Mouse (Mus musculus): Measurements from ENCODE around the gene Fam155a. TPM values are rescaled to one million over a fixed set of nuclear protein-coding genes. Genes with fewer than 3 reads are reported as not detected.
A peak's percentile ranks its signal among the peaks of the same experiment; 100 is the strongest.

Gene Fam155a
- polyA plus RNA-seq, 1 experiment from 2014 or later = 2.8 TPM

GRCm38 (mm10) chr8:9264378-9264777, 506.6 kb downstream of the Fam155a start:
- H3K9me3 ChIP-seq = no peaks in the 10 kb centered on the region
- peaks cover 7% of the 10 kb centered on the region for H3K4me1 ChIP-seq (replicated peaks)
- H3K27me3 ChIP-seq (ENCODE audit: insufficient read depth, poor library complexity, severe bottlenecking) = no peaks in the 10 kb centered on the region
- no peak overlapping the region for H3K27ac ChIP-seq
- 88% methylated on average over 8 of the region's 8 CpGs for WGBS
- no peaks in the 10 kb centered on the region for H3K36me3 ChIP-seq
- H3K4me3 ChIP-seq = no peak overlapping the region
- DNase-seq (ENCODE audit: low spot score) = no peak

- 44% methylated on average over 8 of the region's 8 CpGs for WGBS
- no peaks in the 10 kb centered on the region for H3K36me3 ChIP-seq
- peak overlapping the region; percentile 63 for H3K27ac ChIP-seq
- H3K4me3 ChIP-seq = no peak overlapping the region
- DNase-seq (ENCODE audit: low spot score) = peak; percentile 32
- H3K9me3 ChIP-seq = no peaks in the 10 kb centered on the region
- no peaks in the 10 kb centered on the region for H3K27me3 ChIP-seq (ENCODE audit: insufficient read depth, poor library complexity, severe bottlenecking)
- H3K4me1 ChIP-seq (replicated peaks) = peaks cover 7% of the 10 kb centered on the region
These were observed 509.4 kb downstream of the Fam155a start for GRCm38 (mm10) chr8:9261527-9261926.

- peaks cover 6% of the 10 kb centered on the region; the same call in 1 of the 2 replicates for H3K4me1 ChIP-seq (replicated peaks)
- WGBS = 93% methylated on average over 5 of the region's 5 CpGs
- no peak overlapping the region for H3K27ac ChIP-seq
- H3K4me3 ChIP-seq = no peak overlapping the region
- no peak for DNase-seq (ENCODE audit: low spot score)
- no peaks in the 10 kb centered on the region for H3K36me3 ChIP-seq
- no peaks in the 10 kb centered on the region for H3K27me3 ChIP-seq (ENCODE audit: insufficient read depth, poor library complexity, severe bottlenecking)
- no peaks in the 10 kb centered on the region for H3K9me3 ChIP-seq
These were observed 515.6 kb downstream of the Fam155a start for GRCm38 (mm10) chr8:9255316-9255715.

DNA sequence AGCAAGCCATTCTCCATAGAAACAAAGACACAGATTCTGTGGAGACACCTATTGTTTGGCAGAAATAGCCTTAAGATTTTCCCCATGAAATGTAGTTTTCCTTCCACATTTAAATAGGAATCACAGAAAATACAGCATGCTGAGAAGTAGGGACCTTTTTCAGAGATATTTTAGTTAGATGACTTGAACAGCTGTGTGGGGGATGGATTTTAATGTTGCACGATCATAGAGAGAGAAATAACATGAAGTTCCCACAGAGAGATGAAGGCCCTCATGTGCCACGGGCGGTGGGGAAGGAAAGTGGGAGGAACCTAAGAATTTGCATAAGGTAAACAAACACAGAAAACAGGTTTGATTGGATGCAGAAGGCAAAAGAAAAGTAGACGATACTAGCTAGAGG, 518.0 kb downstream of the Fam155a start:
- no peaks in the 10 kb centered on the region for H3K27me3 ChIP-seq (ENCODE audit: insufficient read depth, poor library complexity, severe bottlenecking)
- H3K9me3 ChIP-seq = no peaks in the 10 kb centered on the region
- DNase-seq (ENCODE audit: low spot score) = no peak
- peaks cover 6% of the 10 kb centered on the region; the same call in 1 of the 2 replicates for H3K4me1 ChIP-seq (replicated peaks)
- no peak overlapping the region for H3K4me3 ChIP-seq
- no peaks in the 10 kb centered on the region for H3K36me3 ChIP-seq
- WGBS = 73% methylated on average over 4 of the region's 4 CpGs
- no peak overlapping the region for H3K27ac ChIP-seq

DNA sequence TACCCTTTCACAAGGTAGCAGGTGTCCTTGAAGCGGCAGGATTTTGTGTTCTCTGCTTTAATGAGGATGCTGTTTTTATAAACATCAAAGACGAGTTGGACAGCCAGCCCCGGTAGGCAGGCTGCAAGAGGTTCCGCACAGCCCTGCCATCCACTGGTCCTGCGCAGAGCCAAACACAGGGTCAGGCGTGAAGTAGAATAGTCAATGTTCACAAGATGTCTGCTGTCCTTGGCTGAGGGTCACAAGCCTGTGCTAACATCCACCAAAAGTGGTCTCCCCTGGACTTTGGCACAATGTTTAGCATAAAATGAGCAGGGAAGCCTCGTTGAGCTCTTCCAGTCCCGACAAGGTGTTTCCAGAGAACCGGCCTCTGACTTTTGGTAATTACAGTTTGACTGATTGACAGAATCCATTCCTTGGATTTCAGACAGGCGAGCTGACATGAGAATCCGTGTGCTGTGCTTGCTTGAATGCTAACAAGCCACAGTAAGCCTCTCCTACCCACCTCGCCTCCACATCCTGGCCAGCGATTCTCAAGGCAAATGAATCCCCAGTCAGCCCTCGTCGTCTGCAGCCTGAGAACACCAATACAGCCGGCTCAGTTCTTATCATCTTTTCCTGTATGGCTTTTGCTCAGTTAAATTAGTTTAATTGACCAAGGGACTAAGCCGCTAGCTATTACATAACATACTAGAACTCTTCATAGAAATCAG, 522.7 kb downstream of the Fam155a start:
- Histone ChIP-seq H3K4me3 (no peak overlapping the region), H3K27me3 (ENCODE audit: insufficient read depth, poor library complexity, severe bottlenecking) (no peaks in the 10 kb centered on the region), H3K36me3 (no peaks in the 10 kb centered on the region), H3K4me1 (replicated peaks) (0 out of 2 replicates have a peak, but pooled peaks cover 2% of the 10 kb centered on the region), H3K27ac (no peak overlapping the region), H3K9me3 (no peaks in the 10 kb centered on the region)
- DNase-seq (ENCODE audit: low spot score) = no peak
- WGBS = 83% methylated on average over 17 of the region's 17 CpGs

DNA sequence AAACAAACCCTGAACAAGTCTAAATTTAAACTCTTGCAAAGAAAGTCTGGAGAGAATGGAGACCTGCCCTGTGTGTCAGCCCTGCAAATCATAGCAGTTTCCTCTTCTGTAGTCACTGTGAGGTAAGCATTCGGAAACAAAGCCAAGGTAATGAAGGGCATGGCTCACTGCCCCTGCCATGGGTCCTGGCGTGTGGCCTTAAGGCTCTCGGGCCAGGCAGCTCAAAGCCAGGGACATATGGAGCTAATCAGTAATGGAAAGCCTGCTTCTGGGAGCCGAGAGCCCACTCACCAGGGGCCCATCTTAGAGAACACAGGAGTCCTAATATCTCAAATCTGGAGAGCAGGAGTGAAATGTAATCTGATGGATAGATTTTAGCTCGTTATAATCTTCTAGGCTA, 525.0 kb downstream of the Fam155a start:
- no peak overlapping the region for H3K4me3 ChIP-seq
- H3K27ac ChIP-seq = no peak overlapping the region
- peaks cover 5% of the 10 kb centered on the region; the same call in 1 of the 2 replicates for H3K4me1 ChIP-seq (replicated peaks)
- no peak for DNase-seq (ENCODE audit: low spot score)
- H3K36me3 ChIP-seq = no peaks in the 10 kb centered on the region
- H3K27me3 ChIP-seq (ENCODE audit: insufficient read depth, poor library complexity, severe bottlenecking) = no peaks in the 10 kb centered on the region
- WGBS = 55% methylated on average over 5 of the region's 5 CpGs
- no peaks in the 10 kb centered on the region for H3K9me3 ChIP-seq

GRCm38 (mm10) chr8:9240996-9241395, 530.0 kb downstream of the Fam155a start:
- H3K27me3 ChIP-seq (ENCODE audit: insufficient read depth, poor library complexity, severe bottlenecking) = no peaks in the 10 kb centered on the region
- no peaks in the 10 kb centered on the region for H3K9me3 ChIP-seq
- no peak overlapping the region; the same call in 1 of the 2 replicates for H3K27ac ChIP-seq
- H3K4me3 ChIP-seq = no peak overlapping the region
- peaks cover 11% of the 10 kb centered on the region; the same call in 1 of the 2 replicates for H3K4me1 ChIP-seq (replicated peaks)
- WGBS = 39% methylated on average over 5 of the region's 5 CpGs
- DNase-seq (ENCODE audit: low spot score) = no peak
- H3K36me3 ChIP-seq = no peaks in the 10 kb centered on the region

DNA sequence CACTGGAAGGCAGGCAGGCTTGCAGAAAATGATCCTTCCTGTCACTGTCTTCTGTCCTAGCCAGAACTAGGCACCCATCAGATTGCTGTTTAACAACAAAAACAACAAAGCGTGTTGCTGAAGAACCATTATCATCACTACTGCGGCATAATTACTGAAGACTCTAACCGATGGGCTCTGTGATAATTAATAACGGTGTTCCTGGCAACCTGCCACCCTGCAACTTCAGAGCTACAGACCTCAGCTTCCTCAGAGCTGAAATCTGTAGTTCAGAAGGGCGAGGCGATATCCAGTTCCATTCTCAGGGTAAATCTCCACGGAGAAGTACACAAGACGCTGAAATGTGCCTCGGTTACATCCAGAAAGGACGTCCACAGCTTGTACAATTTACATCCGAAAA, 531.2 kb downstream of the Fam155a start:
- 85% methylated on average over 11 of the region's 11 CpGs for WGBS
- Histone ChIP-seq H3K36me3 (no peaks in the 10 kb centered on the region), H3K9me3 (no peaks in the 10 kb centered on the region), H3K4me1 (replicated peaks) (peaks cover 10% of the 10 kb centered on the region; the same call in 1 of the 2 replicates), H3K27ac (no peak overlapping the region), H3K27me3 (ENCODE audit: insufficient read depth, poor library complexity, severe bottlenecking) (no peaks in the 10 kb centered on the region), H3K4me3 (no peak overlapping the region)
- DNase-seq (ENCODE audit: low spot score) = no peak

GRCm38 (mm10) chr8:9238974-9239373, 532.0 kb downstream of the Fam155a start:
- WGBS = 90% methylated on average over 9 of the region's 9 CpGs
- H3K36me3 ChIP-seq = no peaks in the 10 kb centered on the region
- no peak overlapping the region for H3K4me3 ChIP-seq
- H3K27me3 ChIP-seq (ENCODE audit: insufficient read depth, poor library complexity, severe bottlenecking) = no peaks in the 10 kb centered on the region
- DNase-seq (ENCODE audit: low spot score) = no peak
- peaks cover 10% of the 10 kb centered on the region; the same call in 1 of the 2 replicates for H3K4me1 ChIP-seq (replicated peaks)
- H3K9me3 ChIP-seq = no peaks in the 10 kb centered on the region
- no peak overlapping the region for H3K27ac ChIP-seq

- Histone ChIP-seq H3K4me1 (replicated peaks) (peaks cover 6% of the 10 kb centered on the region), H3K4me3 (no peak overlapping the region), H3K36me3 (no peaks in the 10 kb centered on the region), H3K27ac (no peak overlapping the region), H3K27me3 (ENCODE audit: insufficient read depth, poor library complexity, severe bottlenecking) (no peaks in the 10 kb centered on the region), H3K9me3 (no peaks in the 10 kb centered on the region)
- DNase-seq (ENCODE audit: low spot score) = peak; percentile 89
- WGBS = 11% methylated on average over 12 of the region's 12 CpGs
These were observed 537.5 kb downstream of the Fam155a start for GRCm38 (mm10) chr8:9233326-9233919.

DNA sequence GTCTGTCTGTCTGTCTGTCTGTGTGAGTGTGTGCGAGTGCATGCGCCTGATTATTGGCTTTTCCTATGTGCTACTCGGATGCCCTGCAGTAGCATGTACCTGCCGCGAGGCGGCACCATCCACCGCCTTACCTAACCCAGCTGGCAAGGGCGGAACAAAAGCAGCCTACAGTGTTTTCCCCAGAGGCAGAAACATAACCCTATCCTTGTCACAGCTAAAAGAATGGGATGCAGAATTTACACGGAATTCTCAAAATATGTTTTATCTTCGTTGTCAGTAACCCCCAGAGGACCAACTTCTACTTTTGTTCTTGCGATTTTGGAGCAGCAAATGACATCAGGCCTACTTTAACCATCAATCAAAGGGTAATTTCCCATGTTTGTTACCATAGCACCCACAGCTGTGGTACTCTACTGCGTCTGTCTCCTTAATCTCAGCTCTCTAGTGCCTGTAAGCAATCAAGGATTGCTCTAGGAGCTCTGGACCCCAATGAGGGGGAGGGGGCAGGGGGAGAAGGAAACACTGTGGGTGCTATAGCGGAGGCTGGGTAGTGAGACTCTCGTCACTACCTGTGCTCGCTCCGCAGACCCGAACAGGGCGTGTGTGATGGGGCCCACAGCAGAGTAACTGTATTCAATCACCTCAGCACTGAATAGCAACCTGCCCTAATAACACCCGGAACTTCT, 543.0 kb downstream of the Fam155a start:
- DNase-seq (ENCODE audit: low spot score) = peak; percentile 67
- Histone ChIP-seq H3K4me3 (no peak overlapping the region), H3K27ac (peak overlapping the region; percentile 67; the same call in 1 of the 2 replicates), H3K4me1 (replicated peaks) (peaks cover 5% of the 10 kb centered on the region), H3K27me3 (ENCODE audit: insufficient read depth, poor library complexity, severe bottlenecking) (no peaks in the 10 kb centered on the region), H3K9me3 (no peaks in the 10 kb centered on the region), H3K36me3 (no peaks in the 10 kb centered on the region)
- 43% methylated on average over 19 of the region's 19 CpGs for WGBS

DNA sequence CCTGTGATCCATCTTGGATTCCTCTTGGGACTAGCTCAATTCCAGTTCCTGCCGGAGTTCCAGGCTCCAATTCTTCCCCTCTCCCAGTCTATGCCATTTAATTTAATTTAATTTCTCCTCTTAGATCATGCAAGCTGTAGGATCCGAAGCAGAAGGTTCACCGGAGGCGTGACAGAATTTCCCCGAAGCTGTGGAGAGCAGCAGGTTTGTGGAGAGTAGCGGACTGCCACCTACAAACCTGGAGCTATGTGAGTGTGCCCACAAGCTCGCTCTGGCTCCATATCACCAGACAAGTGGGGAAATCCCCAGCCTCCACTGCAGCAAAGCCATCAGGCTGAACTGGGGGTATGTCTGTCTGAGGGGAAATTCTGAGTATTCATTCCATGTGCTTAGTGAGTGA, 544.2 kb downstream of the Fam155a start:
- WGBS = 88% methylated on average over 7 of the region's 7 CpGs
- Histone ChIP-seq H3K9me3 (no peaks in the 10 kb centered on the region), H3K4me3 (no peak overlapping the region), H3K36me3 (no peaks in the 10 kb centered on the region), H3K27me3 (ENCODE audit: insufficient read depth, poor library complexity, severe bottlenecking) (no peaks in the 10 kb centered on the region), H3K4me1 (replicated peaks) (peaks cover 5% of the 10 kb centered on the region), H3K27ac (no peak overlapping the region)
- DNase-seq (ENCODE audit: low spot score) = no peak

GRCm38 (mm10) chr8:9211751-9212150, 559.2 kb downstream of the Fam155a start:
- no peak for DNase-seq (ENCODE audit: low spot score)
- 75% methylated on average over 4 of the region's 4 CpGs for WGBS

More at GRCm38 (mm10) chr8:9211751-9212150, 559.2 kb downstream of the Fam155a start:
- Histone ChIP-seq H3K9me3 (no peaks in the 10 kb centered on the region), H3K4me1 (replicated peaks) (no peaks in the 10 kb centered on the region), H3K27me3 (ENCODE audit: insufficient read depth, poor library complexity, severe bottlenecking) (no peaks in the 10 kb centered on the region), H3K27ac (no peak overlapping the region), H3K36me3 (no peaks in the 10 kb centered on the region), H3K4me3 (no peak overlapping the region)
